In genomic region chr1:150033729-150034128, GRCm38 (mm10) we compare ENCODE assay signal across 24 mouse cellular contexts.
DNase-seq lines count a peak whose midpoint lies in the region; ATAC-seq and TF ChIP-seq lines count a peak whose summit lies in the region.
"Had no signal": no experiment of that assay in that cellular context is flagged by ENCODE, and none has a peak within 500 bp of the region (broad histone marks: within the 10 kb centered on the region; RNA-seq: fewer than 3 reads in every experiment).

No protein-coding gene starts in this region.

- no peak overlapping the region for H3K9ac ChIP-seq in liver, postnatal 0 days (replicated peaks)
- no peak overlapping the region for H3K9ac ChIP-seq in liver, embryonic 12.5 days
- H3K9ac ChIP-seq in liver, embryonic 15.5 days = no peak overlapping the region
- H3K9ac ChIP-seq: forebrain, embryonic 13.5 days; heart, embryonic 13.5 days; hindbrain, embryonic 14.5 days had no signal

- DNase-seq in liver = peak; percentile 5
- no peak for DNase-seq in liver, postnatal 0 days
- no peak for DNase-seq in cerebellum, adult 11 months
- no peak for DNase-seq in kidney, adult 8-10 months
- DNase-seq in cerebellum, adult 9-10 months = no peak
- DNase-seq: adrenal gland, postnatal 10 days; adrenal gland, postnatal 36 days; cerebellum, adult 18-20 months; cerebellum, postnatal 10 days; gastrocnemius, postnatal 10 days; gastrocnemius, postnatal 36 days; heart, adult 2 months; heart, postnatal 14 days; heart, postnatal 4 days had no signal

- WGBS in liver, postnatal 0 days (ENCODE audit: insufficient replicate concordance) = 69% methylated on average over 1 of the region's 1 CpGs
- WGBS in liver, embryonic 12.5 days (ENCODE audit: insufficient replicate concordance) = 54% methylated on average over 1 of the region's 1 CpGs
- WGBS in liver, embryonic 15.5 days (ENCODE audit: insufficient replicate concordance) = 42% methylated on average over 1 of the region's 1 CpGs

- TF ChIP-seq CTCF in liver, postnatal 0 days (IDR thresholded peaks at IDR 0.05; ENCODE audit: low read depth) = no peak

- H3K9me3 ChIP-seq in liver, postnatal 0 days (ENCODE audit: low read length) = no peaks in the 10 kb centered on the region
- H3K9me3 ChIP-seq in liver, embryonic 12.5 days (replicated peaks) = no peaks in the 10 kb centered on the region
- no peaks in the 10 kb centered on the region for H3K9me3 ChIP-seq in liver, embryonic 15.5 days (replicated peaks)
- H3K9me3 ChIP-seq: forebrain, embryonic 10.5 days; forebrain, embryonic 13.5 days; heart, embryonic 10.5 days; heart, embryonic 13.5 days had no signal

- no peaks in the 10 kb centered on the region for H3K27me3 ChIP-seq in liver, postnatal 0 days (ENCODE audit: insufficient read depth, low read length)
- H3K27me3 ChIP-seq in liver, embryonic 12.5 days (replicated peaks) = no peaks in the 10 kb centered on the region
- no peaks in the 10 kb centered on the region for H3K27me3 ChIP-seq in liver, embryonic 15.5 days
- H3K27me3 ChIP-seq: forebrain, embryonic 13.5 days; heart, embryonic 13.5 days; Patski had no signal

- no peak overlapping the region for H3K4me3 ChIP-seq in liver, postnatal 0 days (ENCODE audit: low read depth, low read length)
- H3K4me3 ChIP-seq in liver, embryonic 12.5 days = no peak overlapping the region
- H3K4me3 ChIP-seq in liver, embryonic 15.5 days (replicated peaks) = no peak overlapping the region
- H3K4me3 ChIP-seq: forebrain, embryonic 10.5 days; forebrain, embryonic 13.5 days; heart, adult 2 months; heart, embryonic 10.5 days; heart, embryonic 13.5 days had no signal

- no peak for ATAC-seq in liver, postnatal 0 days
- ATAC-seq in liver, embryonic 12.5 days = peak; percentile 92
- ATAC-seq in liver, embryonic 15.5 days (ENCODE audit: insufficient read depth) = peak; percentile 69
- ATAC-seq: forebrain, embryonic 13.5 days; forebrain, embryonic 16.5 days; hindbrain, postnatal 0 days; Patski had no signal

- H3K27ac ChIP-seq in liver, postnatal 0 days (ENCODE audit: low read depth) = no peak overlapping the region
- no peak overlapping the region for H3K27ac ChIP-seq in liver, embryonic 12.5 days
- H3K27ac ChIP-seq in liver, embryonic 15.5 days (replicated peaks) = no peak overlapping the region
- H3K27ac ChIP-seq: forebrain, embryonic 10.5 days; forebrain, embryonic 13.5 days; heart, adult 2 months; heart, embryonic 10.5 days; heart, embryonic 13.5 days; hindbrain, embryonic 14.5 days; hindbrain, postnatal 0 days had no signal

- no peaks in the 10 kb centered on the region for H3K36me3 ChIP-seq in liver, postnatal 0 days (replicated peaks; ENCODE audit: insufficient read depth, low read length)
- no peaks in the 10 kb centered on the region for H3K36me3 ChIP-seq in liver, embryonic 12.5 days
- H3K36me3 ChIP-seq in liver, embryonic 15.5 days (replicated peaks) = no peaks in the 10 kb centered on the region
- H3K36me3 ChIP-seq: forebrain, embryonic 10.5 days; heart, embryonic 10.5 days; heart, embryonic 13.5 days had no signal

- H3K4me1 ChIP-seq in liver, postnatal 0 days (ENCODE audit: insufficient read depth) = no peaks in the 10 kb centered on the region
- peaks cover 7% of the 10 kb centered on the region; the same call in 1 of the 2 replicates for H3K4me1 ChIP-seq in liver, embryonic 12.5 days
- no peaks in the 10 kb centered on the region for H3K4me1 ChIP-seq in liver, embryonic 15.5 days (replicated peaks)
- H3K4me1 ChIP-seq: forebrain, embryonic 10.5 days; forebrain, embryonic 13.5 days; heart, embryonic 10.5 days; heart, embryonic 13.5 days had no signal

- no peak overlapping the region for H3K4me2 ChIP-seq in liver, postnatal 0 days (ENCODE audit: low read depth, low read length)
- no peak overlapping the region for H3K4me2 ChIP-seq in liver, embryonic 12.5 days
- H3K4me2 ChIP-seq in liver, embryonic 15.5 days = no peak overlapping the region
- H3K4me2 ChIP-seq: forebrain, embryonic 13.5 days; heart, embryonic 13.5 days; hindbrain, embryonic 14.5 days had no signal

- no peak for TF ChIP-seq EP300 in liver, postnatal 0 days (IDR thresholded peaks at IDR 0.05; ENCODE audit: low read depth)
